Mouse (Mus musculus) intestine, embryonic 14.5 days (tissue): Measurements from ENCODE around the gene Exoc3l. TPM values are rescaled to one million over a fixed set of nuclear protein-coding genes. Genes with fewer than 3 reads are reported as not detected.

Experiments
- ATAC-seq: fragments of 200-750 bp; cut with Nextera tagmentation; replicated peaks from 2 replicates; pipeline ENCODE4 v1.8.0; 2017; ENCODE audit warnings: low read depth, moderate number of reproducible peaks, moderate TSS enrichment, moderate library complexity; ENCODE audit not compliant: low FRiP score, low TSS enrichment
- DNase-seq: peaks from one replicate; pipeline ENCODE4 v3.0.0-alpha.2; 2018; ENCODE audit warnings: low spot score
- H3K27ac ChIP-seq: fragments of 300-500 bp; sonication (generic); 2 replicates; pipeline ENCODE4 v1.5.1; 2014; ENCODE audit warnings: low read depth, mild to moderate bottlenecking, control low read depth
- H3K27me3 ChIP-seq: fragments of 300-500 bp; sonication (generic); replicated peaks from 2 replicates; pipeline ENCODE4 v1.6.1; 2014; ENCODE audit warnings: low read length, control low read depth; ENCODE audit not compliant: control insufficient read depth, insufficient read depth
- H3K36me3 ChIP-seq: fragments of 300-500 bp; sonication (generic); 2 replicates; pipeline ENCODE4 v1.6.1; 2014; ENCODE audit warnings: low read length, control low read depth; ENCODE audit not compliant: control insufficient read depth, insufficient read depth
- H3K4me1 ChIP-seq: fragments of 300-500 bp; sonication (generic); replicated peaks from 2 replicates; pipeline ENCODE4 v1.6.1; 2014; ENCODE audit warnings: low read length, control low read depth, mixed read lengths; ENCODE audit not compliant: control insufficient read depth, insufficient read depth
- H3K4me2 ChIP-seq: fragments of 300-500 bp; sonication (generic); 2 replicates; pipeline ENCODE4 v1.6.1; 2014; ENCODE audit warnings: low read length
- H3K4me3 ChIP-seq: fragments of 300-500 bp; sonication (generic); 2 replicates; pipeline ENCODE4 v1.5.1; 2014; ENCODE audit warnings: low read depth, low read length, control low read depth, mixed read lengths
- H3K9ac ChIP-seq: fragments of 300-500 bp; sonication (generic); 2 replicates; pipeline ENCODE4 v1.6.1; 2014; ENCODE audit warnings: mild to moderate bottlenecking, low read length
- H3K9me3 ChIP-seq: fragments of 300-500 bp; sonication (generic); 2 replicates; pipeline ENCODE4 v1.6.1; 2016; ENCODE audit warnings: low read length, control low read depth; ENCODE audit not compliant: control insufficient read depth
- WGBS: fragments of 180-500 bp; shearing (Covaris S2); extraction: QIAGEN DNeasy Blood & Tissue Kit; methylation state at CpG from one replicate; pipeline ENCODE4 v1.1.7; 2014; 5-methylcytosine and 5-hydroxymethylcytosine counted together
- polyA plus RNA-seq: library from polyadenylated mRNA; unstranded; fragments of >200 nt; fragmentation: Nextera tagmentation; extraction: Ambion mirVana; gene quantifications from 2 replicates; pipeline ENCODE4 v1.2.1, GENCODE M21; 2014

Gene Exoc3l
- polyA plus RNA-seq, result 9.8 and 10.1 TPM in 2 replicates

DNA sequence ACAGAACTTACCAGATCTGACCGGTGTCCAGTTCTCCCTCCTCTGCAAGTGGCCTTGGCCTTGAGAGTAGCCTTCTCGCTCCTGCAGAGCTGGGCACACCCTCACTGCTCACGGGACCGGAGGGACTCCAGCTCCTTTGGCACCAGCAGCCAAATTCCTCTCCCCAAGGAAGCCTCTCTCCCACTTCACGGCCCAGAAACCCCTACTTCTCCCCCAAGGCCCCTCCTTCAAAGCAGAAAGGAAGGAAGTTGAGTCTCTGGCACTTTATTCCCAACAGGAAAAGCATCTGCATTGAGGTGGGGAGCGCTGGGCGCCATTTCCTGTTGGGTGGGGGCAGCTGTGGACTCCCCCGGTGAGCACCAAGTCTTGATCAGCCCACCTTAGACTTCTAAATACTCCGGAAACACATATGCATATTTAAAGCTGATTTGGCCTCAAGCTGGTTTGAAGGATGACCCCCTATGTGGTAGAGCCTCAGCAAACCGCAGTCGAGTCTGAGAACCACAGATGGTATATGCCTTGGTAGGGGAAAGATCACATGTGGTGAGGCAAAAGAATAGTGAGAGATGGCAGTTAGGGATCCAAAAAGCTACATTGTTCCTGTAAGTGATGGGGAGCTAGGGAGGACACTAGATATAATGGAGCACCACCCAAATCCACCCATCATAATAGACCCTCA, at the start of gene Exoc3l:
TSS of gene Exoc3l (minus strand) at position 207 of the 679 bp plus-strand sequence.
- ATAC-seq (no peak), DNase-seq (no peak)
- Histone ChIP-seq H3K27me3 (no peaks in the 10 kb centered on the region), H3K27ac (no peak within 1 kb of the TSS), H3K9ac (peak within 1 kb of the TSS; percentile 63; the same call in 1 of the 2 replicates), H3K4me2 (peak within 1 kb of the TSS; percentile 70), H3K4me1 (peaks cover 17% of the 10 kb centered on the region), H3K9me3 (no peaks in the 10 kb centered on the region), H3K36me3 (peaks cover 24% of the 10 kb centered on the region), H3K4me3 (peak within 1 kb of the TSS; percentile 59)
- WGBS, result 53% methylated on average over 11 of the region's 11 CpGs

DNA sequence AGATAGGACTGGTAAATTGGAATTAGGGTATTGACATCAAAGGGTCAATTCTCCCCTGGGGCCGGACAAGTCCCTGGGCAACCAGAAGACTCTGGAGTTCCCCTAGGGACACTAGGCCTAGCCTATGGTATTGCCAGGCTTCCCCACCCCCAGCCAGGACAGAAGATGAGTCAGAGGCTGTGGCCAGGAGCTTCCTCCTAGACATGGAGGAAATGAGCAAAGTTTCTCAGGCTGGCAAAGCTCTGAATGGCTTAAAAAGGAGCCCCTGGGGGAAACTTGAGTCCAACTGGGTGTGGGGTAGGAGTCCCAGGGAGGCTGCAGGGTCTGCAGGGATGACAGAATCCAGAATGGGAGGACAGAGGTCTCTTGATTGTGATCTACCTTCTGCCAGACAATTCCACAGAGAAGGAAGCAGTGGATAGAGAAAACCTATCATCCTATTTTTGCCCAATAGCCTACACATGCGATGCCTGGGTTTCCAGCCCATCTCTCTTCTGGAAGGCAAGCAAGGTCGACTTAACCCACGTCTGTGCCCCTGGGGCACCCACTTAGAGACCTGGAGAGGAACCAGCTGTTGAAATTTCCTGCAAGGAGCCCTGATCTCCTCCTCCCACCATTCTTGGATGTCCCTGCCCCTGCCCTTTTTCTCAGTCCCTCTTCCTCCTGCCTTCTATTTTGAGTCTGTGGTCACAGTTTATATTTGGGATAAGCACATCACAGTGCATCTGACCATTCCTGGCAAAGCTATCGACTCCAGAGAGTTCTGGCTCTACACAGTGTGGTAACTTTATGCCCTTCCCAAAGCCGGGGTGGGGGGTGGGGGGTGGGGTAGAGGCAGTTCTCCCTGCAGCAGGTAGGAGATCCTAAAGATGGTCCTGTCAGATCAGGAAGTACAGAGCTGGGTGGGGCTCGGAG, 49.4 kb upstream of the Exoc3l start:
- Histone ChIP-seq H3K36me3 (no peaks in the 10 kb centered on the region), H3K4me1 (peaks cover 39% of the 10 kb centered on the region), H3K27ac (no peak overlapping the region), H3K4me2 (peak overlapping the region; percentile 77), H3K27me3 (0 out of 2 replicates have a peak, but pooled peaks cover 3% of the 10 kb centered on the region), H3K4me3 (no peak overlapping the region), H3K9ac (0 out of 2 replicates have a peak overlapping the region, but pooled peaks have one; percentile 10), H3K9me3 (no peaks in the 10 kb centered on the region)
- DNase-seq, result no peak
- WGBS, result 40% methylated on average over 7 of the region's 7 CpGs
- no peak for ATAC-seq

DNA sequence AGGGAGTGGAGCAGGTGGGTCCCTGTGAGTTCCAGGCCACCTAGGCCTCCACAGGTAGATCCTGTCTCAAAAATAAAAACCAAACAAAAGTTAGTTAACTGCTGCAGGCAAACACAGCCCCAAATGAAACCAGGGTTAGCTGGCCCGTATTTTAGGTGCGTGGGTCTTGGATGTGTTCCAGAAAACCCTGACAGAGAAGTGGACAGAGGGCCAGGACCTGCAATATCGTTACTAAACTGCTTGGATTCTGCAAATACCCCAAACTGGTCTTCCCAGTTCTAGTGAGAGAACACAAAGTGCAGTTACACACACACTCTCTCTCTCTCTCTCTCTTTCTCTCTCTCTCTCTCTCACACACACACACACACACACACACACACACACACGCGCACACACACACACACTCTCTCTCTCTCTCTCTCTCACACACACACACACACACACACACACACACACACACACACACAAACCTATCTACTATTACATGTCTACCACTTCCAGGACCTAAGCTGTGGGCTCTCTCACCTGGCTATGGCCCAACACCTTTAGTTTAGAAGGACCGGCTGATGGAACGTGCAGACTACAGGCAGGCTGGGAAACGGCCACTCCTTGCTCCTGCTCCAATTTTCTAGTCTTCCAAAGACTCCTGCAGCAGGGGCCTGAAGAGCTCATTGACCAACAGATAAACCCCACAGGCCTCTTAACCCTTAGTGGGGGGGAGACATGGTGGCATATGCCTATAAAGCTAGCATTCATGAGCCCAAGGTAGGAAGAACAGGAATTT, 48.1 kb upstream of the Exoc3l start:
- no peak overlapping the region for H3K9ac ChIP-seq
- H3K4me1 ChIP-seq, result peaks cover 39% of the 10 kb centered on the region
- H3K27me3 ChIP-seq, result no peaks in the 10 kb centered on the region
- WGBS, result 60% methylated on average over 8 of the region's 8 CpGs
- H3K36me3 ChIP-seq, result no peaks in the 10 kb centered on the region
- DNase-seq (no peak), ATAC-seq (no peak)
- 0 out of 2 replicates have a peak overlapping the region, but pooled peaks have one; percentile 33 for H3K27ac ChIP-seq
- no peaks in the 10 kb centered on the region for H3K9me3 ChIP-seq
- H3K4me3 ChIP-seq, result no peak overlapping the region
- no peak overlapping the region for H3K4me2 ChIP-seq

DNA sequence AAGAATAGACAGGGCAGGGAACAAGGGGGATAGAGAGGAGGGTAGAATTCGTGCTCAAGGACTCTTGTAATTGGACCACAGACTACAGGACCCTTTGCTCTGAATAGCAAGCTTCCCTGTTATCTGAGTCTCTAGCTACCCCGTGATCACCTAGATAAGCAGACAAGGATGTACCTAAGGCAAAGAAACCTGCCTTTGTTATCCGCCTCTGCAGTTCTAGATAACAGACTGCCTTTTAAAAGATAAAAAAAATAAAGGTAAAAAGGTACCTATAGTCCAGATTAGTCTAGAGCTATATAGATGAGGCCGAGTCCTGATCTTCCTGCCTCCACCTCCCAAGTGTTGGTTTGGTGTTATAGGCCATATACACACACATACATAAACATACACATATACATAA, 46.9 kb upstream of the Exoc3l start:
- Histone ChIP-seq H3K9me3 (no peaks in the 10 kb centered on the region), H3K27ac (no peak overlapping the region), H3K4me2 (no peak overlapping the region), H3K27me3 (no peaks in the 10 kb centered on the region), H3K4me1 (peaks cover 35% of the 10 kb centered on the region), H3K36me3 (peaks cover 9% of the 10 kb centered on the region), H3K9ac (no peak overlapping the region), H3K4me3 (no peak overlapping the region)
- DNase-seq, result no peak
- 62% methylated on average over 4 of the region's 4 CpGs for WGBS
- ATAC-seq, result no peak

DNA sequence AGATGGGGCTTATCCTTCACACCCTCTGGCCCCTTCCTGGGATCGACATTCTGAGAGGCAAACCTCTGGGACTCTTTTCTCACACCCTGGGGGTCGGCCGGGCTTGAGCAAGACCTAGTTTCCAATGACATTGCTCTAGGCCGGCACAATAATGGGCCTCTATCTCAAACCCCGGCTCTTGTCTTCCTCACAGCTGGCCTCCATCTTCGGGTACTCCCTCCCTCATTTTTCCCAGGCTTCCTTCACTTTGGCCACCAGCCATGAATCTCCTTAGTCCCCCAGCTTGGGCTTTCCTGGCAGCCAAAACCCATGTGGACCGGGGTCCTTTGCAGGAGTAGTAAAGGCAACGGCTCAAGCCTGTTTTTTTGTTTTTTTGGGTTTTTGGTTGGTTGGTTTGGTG, 45.5 kb upstream of the Exoc3l start:
- Histone ChIP-seq H3K9me3 (no peaks in the 10 kb centered on the region), H3K9ac (no peak overlapping the region)
- WGBS, result 38% methylated on average over 8 of the region's 8 CpGs

DNA sequence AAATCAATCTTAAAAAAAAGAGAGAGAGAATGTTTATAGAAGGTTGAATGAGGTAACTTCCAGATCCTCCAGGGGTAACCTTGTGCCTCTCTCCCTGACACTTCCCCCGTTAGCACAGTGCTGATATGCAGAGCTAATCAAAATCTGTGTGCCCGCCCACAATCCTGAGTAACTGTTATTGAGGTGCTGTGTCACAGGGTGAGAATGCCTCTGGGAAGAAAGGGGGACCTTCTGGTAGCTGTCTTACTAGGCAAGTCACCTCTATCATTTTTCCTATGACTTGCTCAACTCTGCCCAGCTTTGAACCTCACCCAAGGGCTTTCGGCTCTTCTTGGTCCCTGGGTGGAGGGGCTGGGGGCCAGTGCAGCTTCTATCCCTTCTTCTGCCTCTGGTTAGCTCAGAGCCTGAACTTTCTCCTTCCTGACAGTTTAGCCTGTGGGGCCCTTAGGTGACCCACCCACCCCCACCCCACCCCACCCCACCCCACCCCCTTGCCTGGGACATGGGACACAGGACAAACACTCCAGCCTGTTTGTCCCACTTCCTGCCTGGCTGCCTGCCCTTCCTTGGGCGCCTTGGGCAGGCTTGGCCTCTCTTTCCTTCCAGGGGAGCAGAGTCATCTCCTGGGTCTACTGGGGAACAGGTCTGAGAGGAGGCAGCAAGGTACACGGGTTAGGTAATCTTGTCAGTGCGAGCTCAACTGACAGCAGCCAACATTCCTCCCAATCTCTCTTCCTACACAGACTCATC, 44.2 kb upstream of the Exoc3l start:
- Histone ChIP-seq H3K4me3 (no peak overlapping the region), H3K27ac (no peak overlapping the region), H3K9ac (no peak overlapping the region), H3K4me1 (peaks cover 17% of the 10 kb centered on the region), H3K9me3 (no peaks in the 10 kb centered on the region), H3K4me2 (no peak overlapping the region), H3K36me3 (peaks cover 35% of the 10 kb centered on the region), H3K27me3 (no peaks in the 10 kb centered on the region)
- DNase-seq, result no peak
- no peak for ATAC-seq
- WGBS, result 59% methylated on average over 6 of the region's 6 CpGs

More for the DNA sequence above, 45.5 kb upstream of the Exoc3l start:
- ATAC-seq (no peak), DNase-seq (no peak)
- no peaks in the 10 kb centered on the region for H3K27me3 ChIP-seq
- peaks cover 22% of the 10 kb centered on the region for H3K36me3 ChIP-seq
- no peak overlapping the region for H3K4me2 ChIP-seq
- peak overlapping the region; percentile 52; the same call in 1 of the 2 replicates for H3K27ac ChIP-seq
- H3K4me3 ChIP-seq, result no peak overlapping the region
- H3K4me1 ChIP-seq, result peaks cover 30% of the 10 kb centered on the region

DNA sequence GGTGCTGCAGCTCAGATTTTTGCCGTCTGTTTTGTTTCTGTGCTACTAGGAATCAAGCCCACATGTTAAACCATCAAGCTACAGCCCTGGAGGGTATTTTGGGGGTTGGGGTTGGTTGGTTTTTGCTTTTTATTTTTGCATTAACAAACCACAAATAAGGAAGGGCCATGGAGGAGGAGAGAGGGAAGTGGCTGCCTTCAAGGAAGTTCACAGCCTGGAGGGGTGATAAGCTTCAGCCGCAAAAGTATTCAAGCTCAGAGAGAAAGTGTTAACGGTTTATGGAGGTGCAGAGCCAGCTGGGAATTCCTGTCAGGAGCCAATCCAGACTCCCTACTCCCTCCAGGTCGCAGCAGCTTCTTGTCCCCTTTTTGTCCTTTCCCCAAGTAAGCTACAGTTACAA, 43.1 kb upstream of the Exoc3l start:
- Histone ChIP-seq H3K4me1 (peaks cover 7% of the 10 kb centered on the region), H3K9me3 (no peaks in the 10 kb centered on the region), H3K27me3 (no peaks in the 10 kb centered on the region), H3K27ac (no peak overlapping the region), H3K4me3 (no peak overlapping the region), H3K36me3 (peaks cover 46% of the 10 kb centered on the region), H3K9ac (no peak overlapping the region), H3K4me2 (no peak overlapping the region)
- ATAC-seq (no peak), DNase-seq (no peak)
- 31% methylated on average over 4 of the region's 4 CpGs for WGBS
